Mouse (Mus musculus) retina, postnatal 1 day (tissue): ENCODE results near the gene Cacng7.
A peak's percentile ranks its signal among the peaks of the same experiment; 100 is the strongest.

Experiments
- DNase-seq: peaks from one replicate; pipeline ENCODE4 v3.0.0-alpha.2; 2012

Gene Cacng7

GRCm38 (mm10) chr7:3302556-3303275 lies 30.0 kb upstream of the Cacng7 start:
- peak; percentile 74 for DNase-seq

DNA sequence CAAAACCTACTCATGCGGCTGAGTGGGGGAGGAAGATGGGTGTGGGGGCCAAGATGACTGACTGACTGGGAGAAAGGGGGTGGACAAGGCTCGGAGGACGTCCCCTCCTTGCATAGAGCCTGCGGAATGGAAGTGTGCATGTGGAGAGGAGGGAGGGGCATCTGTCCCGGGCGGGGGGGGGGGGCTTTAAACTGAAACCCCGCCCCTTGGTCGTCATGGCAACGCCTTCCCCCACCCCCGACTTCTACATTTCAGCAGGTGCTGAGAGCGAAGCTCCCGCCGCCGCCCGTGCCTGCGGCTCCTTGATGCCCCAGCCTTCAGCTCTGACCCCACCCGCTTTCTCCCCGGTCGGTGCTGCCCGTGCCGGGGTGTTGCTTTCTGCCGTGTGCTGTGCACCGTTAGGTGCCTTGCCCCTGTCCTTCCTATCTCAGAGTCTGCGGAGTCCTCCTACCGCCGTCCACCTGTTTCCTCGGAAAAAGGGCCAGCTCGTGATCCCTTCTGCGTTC lies 29.4 kb upstream of the Cacng7 start:
- DNase-seq: peak; percentile 72

GRCm38 (mm10) chr7:3303789-3304188 lies 29.0 kb upstream of the Cacng7 start:
- no peak for DNase-seq

DNA sequence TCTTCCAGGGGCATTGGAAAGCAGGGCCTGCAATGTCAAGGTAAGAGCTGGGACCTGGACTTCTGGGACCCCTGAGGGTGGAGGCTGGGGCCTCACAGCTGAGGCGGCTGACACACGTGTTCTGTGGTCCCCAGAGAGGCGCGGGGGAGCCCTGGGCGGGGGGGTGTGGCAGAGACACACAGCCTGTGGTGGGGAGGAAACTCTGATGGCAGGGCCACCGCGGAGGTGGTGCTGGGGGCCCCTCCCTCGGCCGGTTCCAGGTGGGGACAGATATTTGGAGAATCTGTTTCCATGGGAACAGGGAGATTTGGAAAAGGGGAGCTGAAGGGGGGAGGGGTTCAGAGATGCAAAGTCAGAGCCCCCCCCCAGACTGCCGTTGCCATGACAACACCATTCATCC lies 28.5 kb upstream of the Cacng7 start:
- DNase-seq: peak; percentile 20

DNA sequence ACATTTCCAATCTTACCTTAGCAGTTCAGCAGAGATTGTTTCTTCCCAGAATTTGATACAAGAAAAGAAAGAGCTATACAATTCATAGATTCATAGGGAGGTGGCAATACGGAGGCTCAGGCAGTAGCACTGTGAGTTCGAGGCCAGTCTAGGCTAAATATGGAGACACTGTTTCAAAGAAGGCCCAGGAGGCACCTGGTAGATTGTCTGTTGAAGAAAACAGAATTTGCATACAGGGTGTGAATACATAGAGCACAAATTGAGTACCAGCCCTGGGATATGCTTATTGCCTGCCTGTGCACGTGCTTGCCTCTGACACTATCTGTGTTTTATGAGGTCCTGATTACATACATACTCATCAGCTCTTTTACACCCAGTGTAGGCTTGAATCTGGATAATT lies 26.4 kb upstream of the Cacng7 start:
- no peak for DNase-seq

- no peak for DNase-seq
Measured at GRCm38 (mm10) chr7:3308646-3309045, 24.1 kb upstream of the Cacng7 start.

DNA sequence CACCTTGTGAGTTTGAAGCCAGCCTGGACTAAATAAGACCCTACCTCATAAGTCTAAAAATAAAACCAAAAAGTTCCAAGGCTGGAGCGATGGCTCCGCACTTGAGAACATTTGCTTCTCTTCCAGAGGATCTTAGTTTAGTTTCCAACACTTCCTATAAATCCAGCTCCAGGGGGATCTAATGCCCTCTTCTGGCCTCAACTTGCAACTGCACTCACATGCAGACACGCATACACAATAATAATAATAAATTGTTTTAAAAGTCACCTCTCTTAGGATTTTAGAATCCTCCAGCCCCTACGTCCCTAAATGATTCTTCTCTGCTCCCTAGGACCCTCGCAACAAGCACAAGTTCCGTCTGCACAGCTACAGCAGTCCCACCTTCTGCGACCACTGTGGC lies 22.5 kb upstream of the Cacng7 start:
- DNase-seq: no peak

- no peak for DNase-seq
Measured at GRCm38 (mm10) chr7:3313571-3313970, 19.2 kb upstream of the Cacng7 start.

DNA sequence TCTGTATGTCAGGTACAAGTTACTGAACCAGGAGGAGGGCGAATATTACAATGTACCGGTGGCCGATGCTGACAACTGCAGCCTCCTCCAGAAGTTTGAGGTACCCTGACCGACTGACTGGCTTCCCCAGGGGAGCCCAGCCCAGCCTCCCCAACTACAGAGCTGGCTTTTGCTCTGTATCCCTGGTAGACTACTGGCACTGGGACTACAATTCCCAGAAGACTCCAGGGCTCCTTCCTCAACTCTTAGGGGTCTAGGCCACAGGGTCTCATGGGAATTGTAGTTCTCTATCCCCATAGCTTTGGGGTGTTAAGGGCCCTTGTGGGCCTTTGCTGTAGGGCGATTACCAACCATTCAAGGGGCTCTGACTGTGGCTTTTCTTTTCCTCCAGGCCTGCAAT lies 18.6 kb upstream of the Cacng7 start:
- peak; percentile 56 for DNase-seq

DNA sequence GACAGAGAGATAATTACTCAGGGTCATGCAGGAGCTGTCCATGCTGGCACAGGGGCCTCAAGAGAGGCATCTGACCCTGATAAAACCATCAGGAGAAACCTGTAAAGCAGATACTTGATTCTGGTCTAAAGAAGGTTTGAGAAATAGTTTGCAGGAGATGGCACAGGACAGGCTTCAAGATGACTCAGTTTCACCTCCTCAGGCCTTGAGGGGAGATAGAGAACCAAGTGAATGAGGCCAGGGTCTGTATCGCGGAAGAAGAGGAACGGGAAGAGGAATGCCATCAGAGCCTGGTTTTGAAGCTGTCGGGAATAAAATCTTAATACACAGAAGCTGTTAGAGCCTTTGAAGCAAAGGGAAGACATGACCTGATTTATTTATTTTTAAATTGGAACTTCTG lies 15.1 kb upstream of the Cacng7 start:
- DNase-seq: no peak

DNA sequence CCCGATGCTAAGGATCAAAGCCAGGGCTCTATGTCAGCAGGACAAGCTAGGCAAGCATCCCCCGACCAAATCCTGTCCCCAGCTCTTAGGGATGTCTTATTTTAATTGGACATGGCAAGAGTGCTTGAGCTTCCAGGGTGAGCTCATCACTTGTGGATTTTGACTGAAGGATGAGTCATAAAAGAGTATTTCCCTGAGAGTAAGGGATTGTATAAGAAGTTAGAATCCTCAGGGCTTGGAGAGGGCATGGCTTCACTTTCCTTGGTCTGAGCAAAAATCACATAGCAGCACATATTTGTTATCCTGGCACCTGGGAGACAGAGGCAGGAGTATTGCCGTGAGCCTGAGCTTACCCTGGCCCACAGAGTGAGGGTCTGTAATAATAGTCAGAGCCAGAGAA lies 11.9 kb upstream of the Cacng7 start:
- no peak for DNase-seq

- no peak for DNase-seq
Measured at GRCm38 (mm10) chr7:3323826-3324225, 8.9 kb upstream of the Cacng7 start.

DNA sequence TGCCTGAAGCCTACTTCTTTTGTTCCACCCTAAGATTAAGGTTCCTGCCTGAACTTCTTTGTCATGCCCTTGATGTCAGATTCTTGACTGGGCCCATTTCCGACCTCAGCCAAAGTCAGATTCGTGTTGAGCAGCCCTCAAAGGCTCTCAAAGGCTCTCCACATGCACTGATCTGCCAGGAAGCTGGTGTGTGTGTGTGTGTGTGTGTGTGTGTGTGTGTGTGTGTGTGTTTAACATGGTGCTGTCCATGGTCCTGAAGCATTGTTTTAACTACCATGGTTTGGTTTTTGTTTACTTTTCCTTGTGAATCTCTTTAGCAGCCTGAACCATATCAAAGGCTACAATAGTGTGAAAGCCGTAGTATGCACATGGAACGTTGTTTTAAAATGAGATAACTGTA lies 4.8 kb upstream of the Cacng7 start:
- peak; percentile 42 for DNase-seq

- peak; percentile 82 for DNase-seq
Measured at GRCm38 (mm10) chr7:3329776-3330546, 2.8 kb upstream of the Cacng7 start.

DNA sequence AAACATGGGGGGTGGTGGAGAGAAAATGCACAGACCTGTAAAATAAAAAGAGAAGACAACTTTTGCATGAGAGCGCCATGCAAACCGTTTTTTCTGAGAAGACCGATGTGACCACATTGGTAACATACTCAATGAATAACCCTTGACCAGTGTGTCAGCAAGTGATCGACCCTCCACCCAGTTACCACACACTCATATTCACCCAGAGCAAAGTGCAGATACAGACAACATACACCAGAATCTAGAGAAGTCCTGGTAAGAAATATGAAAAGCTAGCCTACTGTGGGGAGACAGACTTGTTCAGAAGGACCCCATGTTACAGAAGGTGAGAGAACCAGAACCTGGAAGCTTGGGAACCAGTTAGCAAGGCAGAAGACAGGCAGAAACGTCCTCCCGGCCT lies 1.6 kb upstream of the Cacng7 start:
- no peak for DNase-seq

DNA sequence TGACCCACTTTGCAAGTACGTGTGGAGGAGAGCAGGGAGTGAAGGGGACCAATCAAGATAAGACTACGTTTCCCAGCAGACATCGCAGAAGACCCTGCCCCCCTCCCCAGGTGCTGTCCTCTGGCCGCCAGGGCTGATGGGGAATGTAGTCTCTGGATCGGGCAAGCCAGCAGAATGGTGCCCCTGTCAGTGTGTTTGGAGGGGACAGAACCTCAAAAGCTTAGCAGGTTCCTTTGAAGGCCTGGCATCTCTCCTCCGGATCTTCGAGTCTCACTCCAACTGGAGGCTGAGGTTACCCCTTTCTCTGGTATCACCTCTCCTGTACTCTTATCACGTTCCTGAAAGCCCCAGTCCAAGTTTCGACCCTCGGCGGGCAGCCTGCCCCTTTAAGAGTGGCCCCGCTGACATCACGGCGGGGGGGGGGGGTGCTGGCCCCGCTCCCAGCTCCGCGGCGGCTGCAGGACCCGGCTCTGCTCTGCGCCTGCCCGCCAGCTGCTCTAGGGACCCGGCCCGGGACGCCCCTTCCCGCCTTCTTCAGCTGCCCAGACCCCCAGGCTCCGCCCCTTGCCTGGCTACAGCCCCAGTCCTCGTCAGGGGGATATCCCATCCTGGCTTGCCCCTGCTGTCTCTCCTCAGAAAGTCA lies 1.1 kb upstream of the Cacng7 start:
- DNase-seq: peak; percentile 94

- no peak for DNase-seq
Measured at GRCm38 (mm10) chr7:3332224-3332615, 535 bp upstream of the Cacng7 start.

DNA sequence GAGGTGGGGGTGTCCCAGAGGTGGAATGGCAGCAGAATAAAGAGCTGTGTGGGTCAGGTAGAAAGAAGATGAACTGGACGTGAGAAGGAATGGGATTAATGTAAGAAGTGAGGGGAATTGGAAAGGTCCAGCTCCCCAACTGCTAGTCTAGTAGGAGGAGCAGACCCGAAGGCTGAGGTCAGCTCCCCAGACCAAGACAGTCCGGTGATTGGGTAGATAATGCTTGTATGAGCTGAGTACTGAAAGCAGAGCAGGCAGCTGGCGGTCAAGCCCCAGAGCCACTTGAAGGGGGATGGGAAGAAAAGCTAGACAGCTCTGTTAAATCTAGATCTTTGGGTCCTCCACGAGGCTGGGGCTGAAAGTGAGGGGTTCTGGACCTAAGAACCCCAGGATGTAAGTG lies 787 bp downstream of the Cacng7 start:
- DNase-seq: peak; percentile 58

DNA sequence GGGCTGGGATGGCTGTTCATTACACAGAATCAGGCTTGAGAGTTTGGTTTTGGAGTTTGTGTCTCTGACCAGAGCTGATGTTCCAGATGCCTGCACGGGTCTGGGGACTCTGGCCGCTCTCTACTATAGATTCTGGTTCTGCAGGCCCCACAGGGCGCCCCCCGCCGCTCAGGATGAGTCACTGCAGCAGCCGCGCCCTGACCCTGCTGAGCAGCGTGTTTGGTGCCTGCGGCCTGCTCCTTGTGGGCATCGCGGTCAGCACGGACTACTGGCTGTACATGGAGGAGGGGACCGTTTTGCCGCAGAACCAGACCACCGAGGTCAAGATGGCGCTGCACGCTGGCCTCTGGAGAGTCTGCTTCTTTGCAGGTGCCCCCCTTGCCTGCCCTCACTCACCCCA lies 3.7 kb downstream of the Cacng7 start:
- peak; percentile 8 for DNase-seq

DNA sequence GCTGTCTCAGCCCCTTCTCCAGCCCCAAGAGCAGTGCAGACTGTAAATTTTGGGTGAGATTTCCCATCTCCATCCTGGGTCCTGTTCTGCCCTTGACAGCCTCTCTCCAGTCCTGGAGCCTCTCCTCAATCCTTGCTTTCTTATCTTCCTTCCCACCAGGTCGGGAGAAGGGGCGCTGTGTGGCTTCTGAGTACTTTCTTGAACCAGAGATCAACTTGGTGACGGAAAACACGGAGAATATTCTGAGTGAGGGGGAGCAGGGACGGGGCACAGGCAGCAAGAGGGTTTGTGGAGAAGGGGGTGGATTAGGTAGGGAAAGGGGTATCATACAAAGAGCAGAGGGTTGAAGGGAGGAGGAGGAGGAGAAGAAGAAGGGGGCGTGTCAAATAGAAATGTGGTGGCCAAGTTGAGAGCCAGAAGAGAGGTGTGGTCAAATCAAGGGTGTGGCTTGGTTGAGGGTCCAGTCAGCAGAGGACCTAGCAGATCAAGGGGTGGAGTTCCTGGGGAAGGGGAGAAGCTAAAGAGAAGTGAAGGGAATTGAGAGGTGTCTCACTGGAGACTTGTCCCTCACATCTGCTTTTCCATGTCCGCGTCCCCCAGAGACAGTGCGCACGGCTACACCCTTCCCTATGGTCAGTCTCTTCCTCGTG lies 5.7 kb downstream of the Cacng7 start:
- no peak for DNase-seq

DNA sequence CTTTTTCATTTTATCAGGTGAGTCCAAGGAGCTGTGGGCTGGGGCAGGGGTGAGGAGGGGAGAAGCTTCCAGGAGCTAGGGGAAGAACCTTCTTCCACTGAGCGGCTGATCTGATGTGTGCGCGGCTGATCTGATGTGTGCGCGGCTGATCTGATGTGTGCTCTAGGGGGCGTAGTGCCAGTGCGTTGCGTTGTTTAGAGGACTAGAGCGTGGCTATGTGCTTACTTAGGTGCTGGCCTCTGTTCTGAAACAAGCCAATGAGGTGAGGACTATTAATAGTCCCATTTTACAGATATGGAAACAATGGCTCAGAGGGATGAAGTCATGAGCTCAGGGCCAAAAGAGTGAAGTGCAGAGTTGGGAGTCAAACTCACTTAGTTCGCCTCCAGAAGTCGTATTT lies 6.3 kb downstream of the Cacng7 start:
- no peak for DNase-seq

DNA sequence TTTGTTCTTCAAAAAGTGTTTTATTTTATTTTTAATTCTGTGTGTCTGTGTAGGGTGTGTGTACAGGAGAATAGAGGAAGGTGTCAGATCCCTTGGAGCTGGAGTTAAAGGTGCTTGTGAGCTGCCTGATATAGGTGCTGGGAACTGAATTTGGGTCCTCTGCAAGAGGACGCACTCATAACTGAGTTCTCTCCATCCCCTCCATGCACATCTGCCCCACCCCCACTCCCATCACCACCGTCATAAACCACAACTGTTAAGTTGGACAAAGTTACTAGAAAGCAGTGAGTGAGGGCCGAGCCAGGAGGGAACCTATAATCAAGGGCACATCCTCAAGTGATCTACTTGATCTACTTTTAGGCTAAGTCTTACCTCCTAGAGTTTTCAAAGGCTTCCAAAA lies 11.1 kb downstream of the Cacng7 start:
- DNase-seq: no peak

DNA sequence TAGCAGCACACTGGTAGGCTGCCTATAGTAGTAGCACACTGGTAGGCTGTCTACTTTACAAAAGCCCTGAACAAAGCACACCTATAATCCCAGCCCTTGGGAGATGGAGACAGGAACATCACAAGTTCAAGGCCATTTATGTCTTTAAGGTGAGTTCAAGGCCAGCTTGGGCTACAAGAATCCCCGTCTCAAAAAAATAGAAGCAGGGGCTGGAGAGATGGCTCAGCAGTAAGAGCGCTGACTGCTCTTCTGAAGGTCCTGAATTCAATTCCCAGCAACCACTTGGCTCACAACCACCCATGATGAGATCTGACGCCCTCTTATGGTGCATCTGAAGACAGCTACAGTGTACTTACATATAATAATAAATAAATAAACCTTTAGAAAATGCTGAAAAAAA lies 12.5 kb downstream of the Cacng7 start:
- no peak for DNase-seq
